Mouse (Mus musculus): ENCODE data around the gene Psma1.

The Psma1 gene

DNA sequence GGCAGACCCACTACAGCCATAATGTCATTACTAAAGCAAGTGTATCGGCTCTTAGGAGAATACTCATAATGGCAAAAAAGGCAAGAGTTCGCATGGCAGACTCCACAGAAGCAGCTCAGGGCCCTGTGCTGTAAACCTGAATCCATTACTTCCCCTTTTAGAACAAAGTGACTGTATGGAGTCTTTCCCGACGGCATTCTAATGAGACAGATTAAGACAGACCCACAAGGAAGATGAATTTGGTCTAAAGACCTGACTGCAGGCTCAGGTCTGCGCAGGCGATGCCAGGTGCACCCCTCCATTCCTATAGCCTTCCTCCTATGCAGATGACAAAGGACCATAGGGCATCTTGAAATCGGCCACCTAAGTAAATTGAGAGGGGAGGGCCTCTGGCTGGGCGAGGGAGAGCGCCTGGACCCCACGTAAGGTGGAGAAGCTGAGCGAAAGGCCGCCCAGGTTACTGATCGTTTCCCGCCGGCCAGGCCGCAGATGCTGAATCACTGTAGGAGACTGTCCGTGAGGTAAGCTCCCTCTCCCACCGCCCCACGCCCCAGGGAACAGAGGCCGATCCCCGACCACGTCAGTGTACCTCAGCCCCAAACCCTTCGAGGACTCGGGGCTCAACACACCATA, 430 bp downstream of the Psma1 start:
- DNase-seq (ENCODE audit: low read depth) = no peak

DNA sequence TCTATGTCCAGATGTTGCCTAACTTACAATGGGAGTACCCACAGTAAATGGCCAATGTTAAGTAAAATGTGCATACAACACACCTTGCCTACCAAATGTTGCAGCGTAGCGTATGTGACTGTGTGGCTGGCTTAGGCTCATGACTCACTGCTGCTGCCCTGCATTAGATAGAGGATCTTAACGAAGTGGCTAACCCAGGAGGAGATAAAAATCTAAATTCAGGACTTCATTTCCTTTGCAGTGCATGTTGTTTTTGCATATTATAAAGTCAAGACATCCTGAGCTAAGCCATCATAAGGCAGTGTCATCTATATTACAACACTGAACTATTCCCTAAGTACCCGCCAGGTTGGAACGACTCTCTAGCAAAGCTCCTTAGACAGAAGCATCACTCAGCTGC, 7.5 kb downstream of the Psma1 start:
- DNase-seq (ENCODE audit: low read depth) = no peak

DNA sequence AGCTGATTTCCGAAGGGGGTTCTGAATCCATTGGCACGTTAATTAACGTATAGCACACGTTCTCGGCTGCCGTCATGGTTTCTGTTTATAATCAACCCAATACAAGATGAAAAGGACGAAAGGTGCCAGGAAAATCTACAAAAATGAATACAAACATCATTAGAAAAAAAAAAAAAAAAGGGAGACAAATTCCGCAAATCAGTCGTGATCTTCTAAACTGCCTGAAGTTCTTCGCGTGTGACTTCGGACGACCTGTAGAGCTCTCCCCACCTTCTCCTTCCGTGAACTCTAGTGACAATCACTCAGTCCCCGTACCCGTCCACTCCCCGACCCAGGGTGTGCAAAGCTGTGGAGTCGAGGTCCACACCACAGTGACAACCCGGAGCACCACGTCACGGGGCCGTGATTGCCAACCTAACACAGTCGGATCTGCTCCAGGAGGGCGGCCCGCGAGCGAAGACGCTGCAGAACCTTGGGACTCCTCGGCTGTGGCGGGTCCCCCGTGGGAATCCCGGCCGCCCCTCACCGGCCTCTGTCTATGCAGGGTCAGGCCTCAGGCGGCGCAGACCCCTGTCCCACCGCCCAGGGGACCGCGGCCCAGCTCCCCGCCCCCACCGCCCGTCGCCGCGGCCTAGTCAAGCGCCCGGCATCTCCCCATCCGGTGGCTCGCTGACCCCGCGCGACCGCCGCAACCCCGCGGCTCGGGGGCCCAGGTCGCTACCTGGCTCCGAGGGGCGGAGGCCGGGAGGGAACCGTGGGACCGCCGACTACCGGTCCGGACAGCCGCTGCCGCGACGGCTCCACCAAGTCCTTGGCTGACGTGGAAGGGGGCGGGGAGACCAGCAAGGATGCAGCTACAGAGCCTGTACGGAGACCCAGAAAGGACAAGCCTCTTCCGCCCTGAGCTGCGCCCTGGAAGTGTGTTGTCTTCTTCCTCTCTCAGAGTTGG, 21.8 kb downstream of the Psma1 start, which contains the start of gene Copb1:
Copb1 (minus strand) TSS at position 827 of the 949 bp plus-strand sequence.
- DNase-seq (ENCODE audit: low read depth) = peak; percentile 89

DNA sequence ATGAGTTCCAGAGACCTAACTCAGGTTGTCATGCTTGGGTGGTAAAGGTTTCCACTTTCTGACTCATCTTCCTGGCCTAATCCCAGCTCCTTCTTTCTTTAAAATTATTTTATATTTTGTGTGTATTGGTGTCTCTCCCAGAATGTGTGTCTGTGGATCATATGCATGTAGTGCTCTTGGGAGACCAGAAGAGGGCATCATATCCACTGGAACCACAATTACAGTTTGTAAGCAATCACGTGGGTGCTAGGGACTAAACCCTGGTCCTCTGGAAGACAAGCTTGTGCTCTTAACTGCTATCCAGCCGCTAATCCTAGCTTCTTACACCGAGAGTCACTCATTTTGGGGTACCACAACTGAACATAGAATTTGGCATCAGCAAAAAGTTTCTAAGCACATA, 24.2 kb downstream of the Psma1 start:
- DNase-seq (ENCODE audit: low read depth) = no peak

- DNase-seq (ENCODE audit: low read depth) = no peak
These were observed 41.9 kb downstream of the Psma1 start for GRCm38 (mm10) chr7:114233980-114234379.

- DNase-seq (ENCODE audit: low read depth) = no peak
These were observed 42.9 kb downstream of the Psma1 start for GRCm38 (mm10) chr7:114232982-114233381.

DNA sequence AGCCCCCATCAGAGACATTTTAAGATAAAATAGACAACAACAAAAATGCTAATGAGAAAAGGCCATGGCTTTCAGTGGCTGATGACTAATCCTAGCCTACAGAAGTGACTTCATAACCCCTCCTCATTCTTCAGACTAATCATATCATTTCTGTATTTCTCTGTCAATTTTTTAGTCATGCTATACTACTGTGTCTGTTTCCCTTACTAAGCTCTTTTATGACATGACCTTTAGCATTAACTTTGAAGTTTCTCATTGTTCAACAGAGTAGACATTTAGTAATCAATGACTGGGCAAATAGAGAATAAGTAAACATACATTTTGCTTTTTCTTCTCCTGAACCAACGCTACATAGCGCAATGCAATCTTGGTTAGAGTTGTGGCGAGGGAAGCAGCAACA, 44.1 kb downstream of the Psma1 start:
- DNase-seq (ENCODE audit: low read depth) = no peak

GRCm38 (mm10) chr7:114226521-114226920, 49.4 kb downstream of the Psma1 start:
- no peak for DNase-seq (ENCODE audit: low read depth)

GRCm38 (mm10) chr7:114220433-114220832, 55.5 kb downstream of the Psma1 start:
- DNase-seq (ENCODE audit: low read depth) = no peak

- DNase-seq (ENCODE audit: low read depth) = no peak
These were observed 59.0 kb downstream of the Psma1 start for GRCm38 (mm10) chr7:114216908-114217307.
